Mouse (Mus musculus): ENCODE results near the gene Cacna2d2.

Gene Cacna2d2

GRCm38 (mm10) chr9:107456667-107457066, 57.3 kb downstream of the Cacna2d2 start:
- no peak for DNase-seq (ENCODE audit: extremely low spot score)

- no peak for DNase-seq (ENCODE audit: extremely low spot score)
Observed at GRCm38 (mm10) chr9:107462907-107463306, 63.5 kb downstream of the Cacna2d2 start.

- DNase-seq (ENCODE audit: extremely low spot score), result peak; percentile 83
Observed at GRCm38 (mm10) chr9:107463509-107463908, 64.1 kb downstream of the Cacna2d2 start.

GRCm38 (mm10) chr9:107464130-107464529, 64.7 kb downstream of the Cacna2d2 start:
- no peak for DNase-seq (ENCODE audit: extremely low spot score)

GRCm38 (mm10) chr9:107465657-107466056, 66.2 kb downstream of the Cacna2d2 start:
- DNase-seq (ENCODE audit: extremely low spot score), result no peak

- peak; percentile 59 for DNase-seq (ENCODE audit: extremely low spot score)
Observed at GRCm38 (mm10) chr9:107469213-107469795, 69.9 kb downstream of the Cacna2d2 start.

- no peak for DNase-seq (ENCODE audit: extremely low spot score)
Observed at GRCm38 (mm10) chr9:107470427-107470826, 71.0 kb downstream of the Cacna2d2 start.

- DNase-seq (ENCODE audit: extremely low spot score), result no peak
Observed at GRCm38 (mm10) chr9:107474016-107474415, 74.6 kb downstream of the Cacna2d2 start.

- peak; percentile 56 for DNase-seq (ENCODE audit: extremely low spot score)
Observed at GRCm38 (mm10) chr9:107478979-107479378, 79.6 kb downstream of the Cacna2d2 start.

GRCm38 (mm10) chr9:107479593-107479992, 80.2 kb downstream of the Cacna2d2 start:
- peak; percentile 52 for DNase-seq (ENCODE audit: extremely low spot score)

- peak; percentile 48 for DNase-seq (ENCODE audit: extremely low spot score)
Observed at GRCm38 (mm10) chr9:107480477-107481069, 81.2 kb downstream of the Cacna2d2 start.

- DNase-seq (ENCODE audit: extremely low spot score), result no peak
Observed at GRCm38 (mm10) chr9:107481340-107481739, 81.9 kb downstream of the Cacna2d2 start.

GRCm38 (mm10) chr9:107482004-107482403, 82.6 kb downstream of the Cacna2d2 start:
- DNase-seq (ENCODE audit: extremely low spot score), result no peak

GRCm38 (mm10) chr9:107482770-107483169, 83.4 kb downstream of the Cacna2d2 start:
- no peak for DNase-seq (ENCODE audit: extremely low spot score)

- DNase-seq (ENCODE audit: extremely low spot score), result no peak
Observed at GRCm38 (mm10) chr9:107483714-107484113, 84.3 kb downstream of the Cacna2d2 start.

GRCm38 (mm10) chr9:107484302-107484701, 84.9 kb downstream of the Cacna2d2 start:
- no peak for DNase-seq (ENCODE audit: extremely low spot score)

GRCm38 (mm10) chr9:107484766-107485165, 85.4 kb downstream of the Cacna2d2 start:
- DNase-seq (ENCODE audit: extremely low spot score), result no peak

- DNase-seq (ENCODE audit: extremely low spot score), result no peak
Observed at GRCm38 (mm10) chr9:107486086-107486485, 86.7 kb downstream of the Cacna2d2 start.

GRCm38 (mm10) chr9:107486507-107487225, 87.3 kb downstream of the Cacna2d2 start:
- peak; percentile 40 for DNase-seq (ENCODE audit: extremely low spot score)

GRCm38 (mm10) chr9:107490146-107490545, 90.7 kb downstream of the Cacna2d2 start:
- no peak for DNase-seq (ENCODE audit: extremely low spot score)

- DNase-seq (ENCODE audit: extremely low spot score), result no peak
Observed at GRCm38 (mm10) chr9:107490625-107491024, 91.2 kb downstream of the Cacna2d2 start.

GRCm38 (mm10) chr9:107493511-107493910, 94.1 kb downstream of the Cacna2d2 start:
- no peak for DNase-seq (ENCODE audit: extremely low spot score)

GRCm38 (mm10) chr9:107494238-107494637, 94.8 kb downstream of the Cacna2d2 start:
- no peak for DNase-seq (ENCODE audit: extremely low spot score)

Data from embryo, embryonic 9.5 days (tissue).